Mouse (Mus musculus): ENCODE results near the gene Hist2h2be. TPM values are rescaled to one million over a fixed set of nuclear protein-coding genes. Genes with fewer than 3 reads are reported as not detected.
"Not testable (repeated sequence)": the region's sequence is repeated elsewhere in the genome, so short reads cannot be mapped to it uniquely, and the experiment has no call there.

The Hist2h2be gene
- total and polyA plus RNA-seq, 3 experiments = 6.9 to 10.1 (median 9.4) TPM

GRCm38 (mm10) chr3:96196437-96197128 is 24.3 kb upstream of the Hist2h2be start:
- DNase-seq = no peak
- H3K4me3 ChIP-seq = peak overlapping the region; percentile 70
- intact Hi-C loops (cut with DNase I) = no loop called here
- peak overlapping the region; percentile 91 for H3K27ac ChIP-seq
- peak overlapping the region; percentile 80 for H3K9ac ChIP-seq (ENCODE audit: low read depth, low read length)
- H3K27me3 ChIP-seq (ENCODE audit: control insufficient read depth, insufficient read depth, low read length) = no peaks in the 10 kb centered on the region
- TF ChIP-seq CTCF (IDR thresholded peaks at IDR 0.05) = no peak
- no peak for TF ChIP-seq EP300 (IDR thresholded peaks at IDR 0.05; ENCODE audit: insufficient read depth, low read depth, low read length)
- no peak for TF ChIP-seq POLR2A (IDR thresholded peaks at IDR 0.05; ENCODE audit: insufficient read depth, low read depth, low read length)
- H3K4me1 ChIP-seq (ENCODE audit: control insufficient read depth, insufficient read depth, low read length) = no peaks in the 10 kb centered on the region
- no peaks in the 10 kb centered on the region for H3K36me3 ChIP-seq (ENCODE audit: control insufficient read depth, insufficient read depth, low read length)
- WGBS = 19% methylated on average over 27 of the region's 27 CpGs
- no peaks in the 10 kb centered on the region for H3K79me2 ChIP-seq (replicated peaks; ENCODE audit: control insufficient read depth, insufficient read depth, low read length)

- under 1% methylated on average over 50 of the region's 50 CpGs for WGBS
- Histone ChIP-seq H3K9ac (ENCODE audit: low read depth, low read length) (peak overlapping the region; percentile 80), H3K27me3 (ENCODE audit: control insufficient read depth, insufficient read depth, low read length) (no peaks in the 10 kb centered on the region), H3K36me3 (ENCODE audit: control insufficient read depth, insufficient read depth, low read length) (no peaks in the 10 kb centered on the region), H3K4me1 (ENCODE audit: control insufficient read depth, insufficient read depth, low read length) (no peaks in the 10 kb centered on the region), H3K27ac (peak overlapping the region; percentile 91), H3K79me2 (replicated peaks; ENCODE audit: control insufficient read depth, insufficient read depth, low read length) (no peaks in the 10 kb centered on the region), H3K4me3 (peak overlapping the region; percentile 70)
- DNase-seq = peak; percentile 86 to 92
- TF ChIP-seq POLR2A (IDR thresholded peaks at IDR 0.05; ENCODE audit: insufficient read depth, low read depth, low read length) = peak; percentile 98
- peak; percentile 36 for TF ChIP-seq CTCF (IDR thresholded peaks at IDR 0.05)
- no peak; the same call in 1 of the 2 replicates for TF ChIP-seq EP300 (IDR thresholded peaks at IDR 0.05; ENCODE audit: insufficient read depth, low read depth, low read length)
- intact Hi-C loops (cut with DNase I) = no loop called here
These were observed 23.7 kb upstream of the Hist2h2be start for GRCm38 (mm10) chr3:96197129-96197749.

- H3K4me1 ChIP-seq (ENCODE audit: control insufficient read depth, insufficient read depth, low read length) = no peaks in the 10 kb centered on the region
- peak overlapping the region; percentile 70; the same call in 1 of the 2 replicates for H3K4me3 ChIP-seq
- H3K27ac ChIP-seq = no peak overlapping the region
- TF ChIP-seq CTCF (IDR thresholded peaks at IDR 0.05) (no peak), EP300 (IDR thresholded peaks at IDR 0.05; ENCODE audit: insufficient read depth, low read depth, low read length) (no peak), POLR2A (IDR thresholded peaks at IDR 0.05; ENCODE audit: insufficient read depth, low read depth, low read length) (no peak)
- H3K36me3 ChIP-seq (ENCODE audit: control insufficient read depth, insufficient read depth, low read length) = no peaks in the 10 kb centered on the region
- intact Hi-C loops (cut with DNase I) = no loop called here
- H3K9ac ChIP-seq (ENCODE audit: low read depth, low read length) = no peak overlapping the region
- no peak for DNase-seq
- H3K79me2 ChIP-seq (replicated peaks; ENCODE audit: control insufficient read depth, insufficient read depth, low read length) = no peaks in the 10 kb centered on the region
- WGBS = 9% methylated on average over 6 of the region's 6 CpGs
- H3K27me3 ChIP-seq (ENCODE audit: control insufficient read depth, insufficient read depth, low read length) = no peaks in the 10 kb centered on the region
These were observed 22.7 kb upstream of the Hist2h2be start for GRCm38 (mm10) chr3:96198181-96198580.

- 26% methylated on average over 8 of the region's 8 CpGs for WGBS
- DNase-seq; H3K79me2 ChIP-seq (replicated peaks; ENCODE audit: control insufficient read depth, insufficient read depth, low read length); H3K27me3 ChIP-seq (ENCODE audit: control insufficient read depth, insufficient read depth, low read length); H3K36me3 ChIP-seq (ENCODE audit: control insufficient read depth, insufficient read depth, low read length); H3K4me3 ChIP-seq; H3K9ac ChIP-seq (ENCODE audit: low read depth, low read length); H3K4me1 ChIP-seq (ENCODE audit: control insufficient read depth, insufficient read depth, low read length); H3K27ac ChIP-seq; intact Hi-C loops (cut with DNase I): not testable (repeated sequence)
These were observed 22.2 kb upstream of the Hist2h2be start for GRCm38 (mm10) chr3:96198601-96199251.

GRCm38 (mm10) chr3:96199731-96200130 is 21.2 kb upstream of the Hist2h2be start:
- Histone ChIP-seq H3K27me3 (ENCODE audit: control insufficient read depth, insufficient read depth, low read length) (no peaks in the 10 kb centered on the region), H3K9ac (ENCODE audit: low read depth, low read length) (no peak overlapping the region), H3K36me3 (ENCODE audit: control insufficient read depth, insufficient read depth, low read length) (no peaks in the 10 kb centered on the region), H3K4me1 (ENCODE audit: control insufficient read depth, insufficient read depth, low read length) (no peaks in the 10 kb centered on the region), H3K79me2 (replicated peaks; ENCODE audit: control insufficient read depth, insufficient read depth, low read length) (no peaks in the 10 kb centered on the region), H3K4me3 (no peak overlapping the region), H3K27ac (no peak overlapping the region)
- no peak for DNase-seq
- TF ChIP-seq EP300 (IDR thresholded peaks at IDR 0.05; ENCODE audit: insufficient read depth, low read depth, low read length) = no peak
- no peak for TF ChIP-seq POLR2A (IDR thresholded peaks at IDR 0.05; ENCODE audit: insufficient read depth, low read depth, low read length)
- TF ChIP-seq CTCF (IDR thresholded peaks at IDR 0.05) = no peak
- intact Hi-C loops (cut with DNase I) = no loop called here
- WGBS = 38% methylated on average over 2 of the region's 2 CpGs

GRCm38 (mm10) chr3:96207819-96208218 is 13.1 kb upstream of the Hist2h2be start:
- no peak overlapping the region for H3K4me3 ChIP-seq
- H3K9ac ChIP-seq (ENCODE audit: low read depth, low read length) = no peak overlapping the region
- no peak for DNase-seq
- no peak for TF ChIP-seq EP300 (IDR thresholded peaks at IDR 0.05; ENCODE audit: insufficient read depth, low read depth, low read length)
- TF ChIP-seq CTCF (IDR thresholded peaks at IDR 0.05) = peak; percentile 46
- no peaks in the 10 kb centered on the region for H3K4me1 ChIP-seq (ENCODE audit: control insufficient read depth, insufficient read depth, low read length)
- H3K27ac ChIP-seq = no peak overlapping the region
- no peaks in the 10 kb centered on the region for H3K36me3 ChIP-seq (ENCODE audit: control insufficient read depth, insufficient read depth, low read length)
- 81% methylated on average over 3 of the region's 3 CpGs for WGBS
- intact Hi-C loops (cut with DNase I) = no loop called here
- no peaks in the 10 kb centered on the region for H3K27me3 ChIP-seq (ENCODE audit: control insufficient read depth, insufficient read depth, low read length)
- H3K79me2 ChIP-seq (replicated peaks; ENCODE audit: control insufficient read depth, insufficient read depth, low read length) = no peaks in the 10 kb centered on the region
